Mouse (Mus musculus) forebrain, postnatal 0 days (tissue): Measurements from ENCODE around the gene Snrpf. TPM values are rescaled to one million over a fixed set of nuclear protein-coding genes. Genes with fewer than 3 reads are reported as not detected.

Experiments
- ATAC-seq: fragments of 200-750 bp; cut with Nextera tagmentation; 2 replicates; pipeline ENCODE4 v1.8.0; 2017; ENCODE audit warnings: mild to moderate bottlenecking, moderate library complexity
- DNase-seq: peaks from one replicate; pipeline ENCODE4 v3.0.0-alpha.2; 2015
- H3K27ac ChIP-seq: fragments of 300-500 bp; sonication (generic); 2 replicates; pipeline ENCODE4 v1.5.1; 2014; ENCODE audit warnings: low read depth, mild to moderate bottlenecking, antibody characterized with exemption, low read length, moderate library complexity, mixed read lengths
- H3K27me3 ChIP-seq: fragments of 300-500 bp; sonication (generic); 2 replicates; pipeline ENCODE4 v1.6.1; 2014; ENCODE audit warnings: mild to moderate bottlenecking, low read length, mixed read lengths; ENCODE audit not compliant: insufficient read depth
- H3K36me3 ChIP-seq: fragments of 300-500 bp; sonication (generic); 2 replicates; pipeline ENCODE4 v1.6.1; 2014; ENCODE audit warnings: mild to moderate bottlenecking, moderate library complexity; ENCODE audit not compliant: insufficient read depth
- H3K4me1 ChIP-seq: fragments of 300-500 bp; sonication (generic); 2 replicates; pipeline ENCODE4 v1.6.1; 2014; ENCODE audit warnings: antibody characterized with exemption; ENCODE audit not compliant: insufficient read depth
- H3K4me2 ChIP-seq: fragments of 300-500 bp; sonication (generic); 2 replicates; pipeline ENCODE4 v1.6.1; 2014; ENCODE audit warnings: low read depth, mild to moderate bottlenecking, moderate library complexity
- H3K4me3 ChIP-seq: fragments of 300-500 bp; sonication (generic); 2 replicates; pipeline ENCODE4 v1.5.1; 2014; ENCODE audit warnings: low read depth, low read length, mixed read lengths
- H3K9ac ChIP-seq: fragments of 300-500 bp; sonication (generic); 2 replicates; pipeline ENCODE4 v1.6.1; 2014; ENCODE audit warnings: mild to moderate bottlenecking
- H3K9me3 ChIP-seq: fragments of 300-500 bp; sonication (generic); 2 replicates; pipeline ENCODE4 v1.6.1; 2016; ENCODE audit warnings: low read length
- CTCF ChIP-seq: sonication (generic); IDR thresholded peaks from 2 replicates; pipeline ENCODE4 v1.5.1; 2016; ENCODE audit warnings: antibody characterized with exemption, control low read depth, low read depth
- WGBS: fragments of 180-500 bp; shearing (Covaris S2); extraction: QIAGEN DNeasy Blood & Tissue Kit; methylation state at CpG from one replicate; pipeline ENCODE4 v1.1.7; 2014; 5-methylcytosine and 5-hydroxymethylcytosine counted together
- polyA plus RNA-seq: library from polyadenylated mRNA; unstranded; fragments of >200 nt; fragmentation: Nextera tagmentation; extraction: Ambion mirVana; gene quantifications from 2 replicates; pipeline ENCODE4 v1.2.1, GENCODE M21; 2015
- total RNA-seq: library from RNA; depleted of rRNA; stranded (reverse); fragments of >200 nt; gene quantifications from 2 replicates; pipeline ENCODE4 v1.2.3, GENCODE M21; 2014; rRNA removed

Gene Snrpf
- total and polyA plus RNA-seq, 2 experiments from 2014 or later = 48.4 to 68.5 TPM

DNA sequence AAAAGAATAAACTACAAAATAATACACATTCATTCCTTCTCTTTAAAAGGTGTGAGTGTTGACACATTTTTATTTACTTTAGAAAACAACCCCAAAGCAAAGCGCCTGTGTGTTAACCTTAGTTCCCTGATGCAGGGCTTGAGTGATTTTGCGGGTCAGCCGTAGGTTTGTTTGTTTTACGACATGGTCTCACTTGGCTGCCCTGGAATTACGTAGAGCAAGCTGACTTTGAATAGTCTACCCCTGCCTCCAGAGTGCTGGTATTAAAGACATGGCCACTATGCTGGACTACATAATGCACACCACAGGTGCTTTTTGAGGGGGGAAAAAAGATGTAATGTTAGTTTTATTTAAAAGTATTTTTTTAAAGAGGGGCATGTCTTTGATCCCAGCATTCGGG lies 50.7 kb downstream of the Snrpf start:
- ATAC-seq (no peak), DNase-seq (no peak)
- 80% methylated on average over 6 of the region's 6 CpGs for WGBS
- Histone ChIP-seq H3K9ac (no peak overlapping the region), H3K9me3 (no peaks in the 10 kb centered on the region), H3K4me1 (0 out of 2 replicates have a peak, but pooled peaks cover 9% of the 10 kb centered on the region), H3K27ac (no peak overlapping the region), H3K36me3 (no peaks in the 10 kb centered on the region), H3K4me2 (no peak overlapping the region), H3K27me3 (peaks cover 5% of the 10 kb centered on the region), H3K4me3 (no peak overlapping the region)
- TF ChIP-seq CTCF = no peak

- Histone ChIP-seq H3K9me3 (no peaks in the 10 kb centered on the region), H3K4me3 (no peak overlapping the region), H3K9ac (no peak overlapping the region), H3K27ac (no peak overlapping the region), H3K36me3 (no peaks in the 10 kb centered on the region), H3K4me2 (no peak overlapping the region), H3K27me3 (peaks cover 5% of the 10 kb centered on the region), H3K4me1 (0 out of 2 replicates have a peak, but pooled peaks cover 9% of the 10 kb centered on the region)
- WGBS = 91% methylated on average over 2 of the region's 2 CpGs
- ATAC-seq (no peak), DNase-seq (no peak)
- no peak for TF ChIP-seq CTCF
Observed at GRCm38 (mm10) chr10:93538287-93538686, 51.2 kb downstream of the Snrpf start.

Other genes with a start within 250 kb of the Snrpf start
- 55.7 and 67.6 TPM in 2 replicates for gene Lta4h, start 136.3 kb downstream of the Snrpf start, total RNA-seq
- 72.6 and 88.0 TPM in 2 replicates for gene Lta4h, start 136.3 kb downstream of the Snrpf start, polyA plus RNA-seq
- 0.05 TPM in 1 of 2 replicates, not detected in the other for gene Hal, start 100.9 kb downstream of the Snrpf start, total RNA-seq
- 0.15 TPM in 1 of 2 replicates, not detected in the other for gene Hal, start 100.9 kb downstream of the Snrpf start, polyA plus RNA-seq
- gene Amdhd1, start 49.7 kb downstream of the Snrpf start, total RNA-seq = 0.14 and 0.85 TPM in 2 replicates
- 0.48 and 0.64 TPM in 2 replicates for gene Amdhd1, start 49.7 kb downstream of the Snrpf start, polyA plus RNA-seq
- gene Ccdc38, start 49.1 kb downstream of the Snrpf start, total RNA-seq = not detected in 2 replicates
- gene Ccdc38, start 49.1 kb downstream of the Snrpf start, polyA plus RNA-seq = 0.39 and 0.41 TPM in 2 replicates
- 4.3 and 6.1 TPM in 2 replicates for gene Ntn4, start 51.0 kb upstream of the Snrpf start, total RNA-seq
- gene Ntn4, start 51.0 kb upstream of the Snrpf start, polyA plus RNA-seq = 0.40 and 1.2 TPM in 2 replicates
- 0.08 and 0.14 TPM in 2 replicates for gene Usp44, start 241.8 kb upstream of the Snrpf start, total RNA-seq
- gene Usp44, start 241.8 kb upstream of the Snrpf start, polyA plus RNA-seq = 0.05 and 0.08 TPM in 2 replicates